Mouse (Mus musculus) stomach, postnatal 0 days (tissue): ENCODE measurements around the gene Prkce. TPM values are rescaled to one million over a fixed set of nuclear protein-coding genes. Genes with fewer than 3 reads are reported as not detected.

Experiments used
- ATAC-seq: fragments of 200-750 bp; cut with Nextera tagmentation; 2 replicates; pipeline ENCODE4 v1.8.0; 2017; ENCODE audit not compliant: low FRiP score, low TSS enrichment
- DNase-seq: peaks from one replicate; pipeline ENCODE4 v3.0.0-alpha.2; 2016; ENCODE audit warnings: low spot score
- H3K27ac ChIP-seq: fragments of 300-500 bp; sonication (generic); replicated peaks from 2 replicates; pipeline ENCODE4 v1.5.1; 2014; ENCODE audit warnings: mild to moderate bottlenecking, control low read depth
- H3K27me3 ChIP-seq: fragments of 300-500 bp; sonication (generic); 2 replicates; pipeline ENCODE4 v1.6.1; 2014; ENCODE audit warnings: low read length; ENCODE audit not compliant: control insufficient read depth, insufficient read depth
- H3K36me3 ChIP-seq: fragments of 300-500 bp; sonication (generic); 2 replicates; pipeline ENCODE4 v1.6.1; 2014; ENCODE audit warnings: low read length, mixed read lengths; ENCODE audit not compliant: control insufficient read depth, insufficient read depth
- H3K4me1 ChIP-seq: fragments of 300-500 bp; sonication (generic); replicated peaks from 2 replicates; pipeline ENCODE4 v1.6.1; 2014; ENCODE audit warnings: antibody characterized with exemption; ENCODE audit not compliant: control insufficient read depth, insufficient read depth
- H3K4me2 ChIP-seq: fragments of 300-500 bp; sonication (generic); replicated peaks from 2 replicates; pipeline ENCODE4 v1.6.1; 2014; ENCODE audit warnings: low read depth, mild to moderate bottlenecking, control low read depth, moderate library complexity
- H3K4me3 ChIP-seq: fragments of 300-500 bp; sonication (generic); 2 replicates; pipeline ENCODE4 v1.5.1; 2014; ENCODE audit warnings: low read depth, low read length, control low read depth
- H3K9ac ChIP-seq: fragments of 300-500 bp; sonication (generic); 2 replicates; pipeline ENCODE4 v1.6.1; 2014; ENCODE audit warnings: mild to moderate bottlenecking, low read length, control low read depth, mixed read lengths
- H3K9me3 ChIP-seq: fragments of 300-500 bp; sonication (generic); 2 replicates; pipeline ENCODE4 v1.6.1; 2016; ENCODE audit warnings: low read length; ENCODE audit not compliant: control insufficient read depth
- CTCF ChIP-seq: IDR thresholded peaks from 2 replicates; pipeline ENCODE4 v1.5.1; 2016; ENCODE audit warnings: antibody characterized with exemption, low read depth, mild to moderate bottlenecking, moderate library complexity
- EP300 ChIP-seq: optimal IDR thresholded peaks from 2 replicates; pipeline ENCODE3; 2016; ENCODE audit warnings: antibody characterized with exemption
- WGBS: fragments of 180-500 bp; shearing (Covaris S2); extraction: QIAGEN DNeasy Blood & Tissue Kit; methylation state at CpG from one replicate; pipeline ENCODE4 v1.1.7; 2014; 5-methylcytosine and 5-hydroxymethylcytosine counted together
- polyA plus RNA-seq: library from polyadenylated mRNA; unstranded; fragments of >200 nt; fragmentation: Nextera tagmentation; extraction: Ambion mirVana; gene quantifications from 2 replicates; pipeline ENCODE4 v1.2.1, GENCODE M21; 2015

The Prkce gene
- polyA plus RNA-seq, 1 experiment from 2014 or later = 3.4 TPM

DNA sequence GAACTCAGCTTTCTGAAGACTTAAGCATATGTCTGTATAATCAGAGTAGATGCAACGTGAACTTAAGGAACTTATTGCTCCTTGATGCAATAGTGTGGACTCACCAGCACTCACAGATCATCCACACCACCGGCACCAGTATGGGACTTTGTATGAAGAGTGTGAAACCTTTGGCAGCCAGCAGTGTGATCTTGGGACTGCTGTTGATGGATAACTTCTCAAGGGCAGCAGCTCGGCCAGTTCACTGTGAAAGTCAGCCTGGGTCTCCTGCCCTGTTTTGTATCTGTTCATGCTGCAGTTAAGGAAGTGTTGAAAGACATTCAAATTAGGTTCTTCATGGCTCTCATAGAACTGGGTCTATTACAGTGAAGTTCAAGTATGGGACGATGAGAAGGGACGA lies 230.1 kb downstream of the Prkce start:
- no peak overlapping the region for H3K27ac ChIP-seq
- ATAC-seq (no peak), DNase-seq (no peak)
- no peak for TF ChIP-seq EP300
- H3K4me1 ChIP-seq = no peaks in the 10 kb centered on the region
- no peaks in the 10 kb centered on the region for H3K36me3 ChIP-seq
- H3K9me3 ChIP-seq = no peaks in the 10 kb centered on the region
- H3K4me2 ChIP-seq = no peak overlapping the region
- no peaks in the 10 kb centered on the region for H3K27me3 ChIP-seq
- WGBS = 76% methylated on average over 5 of the region's 5 CpGs
- H3K4me3 ChIP-seq = no peak overlapping the region
- H3K9ac ChIP-seq = no peak overlapping the region

DNA sequence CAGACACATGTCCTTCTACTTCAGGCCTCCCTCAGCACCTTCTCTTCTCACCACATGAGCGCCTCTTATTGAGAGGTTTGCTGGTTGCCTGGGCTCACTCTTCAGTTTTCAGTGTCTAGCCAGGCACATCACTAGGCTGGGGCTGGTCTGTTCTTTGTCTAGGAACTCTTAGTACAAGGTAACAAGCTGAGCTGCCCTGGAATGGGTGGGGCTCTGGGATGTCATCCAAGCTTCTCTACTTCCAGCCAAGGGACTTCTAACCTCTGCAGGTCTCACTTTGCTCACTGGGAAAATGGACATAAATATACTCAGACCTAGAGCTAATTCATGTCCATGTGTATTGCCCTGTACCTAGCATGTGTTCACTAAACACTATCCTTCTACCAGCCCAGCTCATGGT lies 230.6 kb downstream of the Prkce start:
- no peak for DNase-seq
- Histone ChIP-seq H3K4me1 (no peaks in the 10 kb centered on the region), H3K27me3 (no peaks in the 10 kb centered on the region), H3K9ac (no peak overlapping the region), H3K36me3 (no peaks in the 10 kb centered on the region), H3K4me2 (no peak overlapping the region), H3K9me3 (no peaks in the 10 kb centered on the region), H3K27ac (no peak overlapping the region), H3K4me3 (no peak overlapping the region)
- TF ChIP-seq CTCF = no peak
- TF ChIP-seq EP300 = no peak
- no peak for ATAC-seq
- 100% methylated on average over 1 of the region's 1 CpGs for WGBS

DNA sequence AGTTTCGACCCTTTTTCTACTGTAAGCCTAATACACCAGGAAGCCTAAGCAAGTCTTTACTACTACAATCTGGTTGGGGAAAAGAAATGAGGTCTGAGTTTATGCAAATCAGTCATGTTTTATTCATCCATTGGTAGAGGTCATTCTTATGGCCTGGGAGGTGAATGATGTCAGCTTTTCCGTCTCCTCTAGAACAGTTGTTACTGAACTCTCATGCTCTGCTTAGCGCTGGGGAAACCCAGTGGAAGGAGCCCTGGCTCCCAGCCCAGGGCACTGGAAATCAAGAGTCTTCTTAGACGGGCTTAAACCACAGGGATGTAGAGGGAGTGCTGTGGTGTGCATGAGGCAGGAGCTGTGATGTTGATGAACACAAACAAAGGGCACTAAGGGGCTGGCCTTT lies 232.4 kb downstream of the Prkce start:
- WGBS = 52% methylated on average over 4 of the region's 4 CpGs
- Histone ChIP-seq H3K27me3 (no peaks in the 10 kb centered on the region), H3K9me3 (no peaks in the 10 kb centered on the region), H3K4me3 (no peak overlapping the region), H3K4me1 (no peaks in the 10 kb centered on the region), H3K4me2 (no peak overlapping the region), H3K36me3 (no peaks in the 10 kb centered on the region), H3K9ac (no peak overlapping the region), H3K27ac (no peak overlapping the region)
- TF ChIP-seq EP300 (no peak), CTCF (no peak)
- DNase-seq (no peak), ATAC-seq (no peak)

DNA sequence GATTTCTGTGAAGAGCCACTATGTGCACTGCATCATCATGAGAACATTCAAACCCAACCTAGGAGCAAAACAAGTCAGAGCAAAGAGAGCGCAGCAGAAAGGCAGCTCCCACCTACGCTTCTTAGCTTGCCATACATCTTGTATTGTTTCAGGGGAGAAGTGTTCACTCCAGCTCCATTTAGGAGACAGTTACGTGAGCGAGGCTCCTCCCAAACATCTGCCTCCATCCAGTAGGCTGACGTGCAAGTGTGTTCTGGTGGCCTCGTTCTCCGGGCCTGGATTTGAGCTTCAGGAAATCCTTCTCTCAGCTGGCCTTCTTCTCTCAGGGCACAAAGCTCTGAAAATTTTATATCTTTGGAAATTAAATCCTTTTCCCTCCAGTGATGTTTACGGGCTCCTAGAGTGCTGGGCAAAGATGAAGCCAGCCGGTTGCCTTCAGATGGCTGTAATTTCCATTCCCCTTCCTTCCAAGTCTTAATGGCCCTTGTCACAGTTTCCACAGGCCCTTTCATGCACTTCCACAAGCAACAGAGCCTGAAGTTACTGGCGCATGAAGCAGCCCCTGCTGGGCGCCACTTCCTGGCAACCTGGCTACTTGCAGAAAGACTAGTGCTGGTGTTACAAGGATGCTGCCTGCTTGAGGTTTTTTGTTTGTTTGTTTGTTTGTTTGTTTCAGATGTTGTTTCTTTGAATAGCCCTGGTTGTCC lies 237.4 kb downstream of the Prkce start:
- Histone ChIP-seq H3K27ac (no peak overlapping the region), H3K4me2 (no peak overlapping the region), H3K4me3 (no peak overlapping the region), H3K27me3 (no peaks in the 10 kb centered on the region), H3K4me1 (no peaks in the 10 kb centered on the region), H3K36me3 (no peaks in the 10 kb centered on the region), H3K9me3 (no peaks in the 10 kb centered on the region), H3K9ac (no peak overlapping the region)
- TF ChIP-seq CTCF = no peak
- DNase-seq (no peak), ATAC-seq (no peak)
- WGBS = 73% methylated on average over 11 of the region's 11 CpGs

DNA sequence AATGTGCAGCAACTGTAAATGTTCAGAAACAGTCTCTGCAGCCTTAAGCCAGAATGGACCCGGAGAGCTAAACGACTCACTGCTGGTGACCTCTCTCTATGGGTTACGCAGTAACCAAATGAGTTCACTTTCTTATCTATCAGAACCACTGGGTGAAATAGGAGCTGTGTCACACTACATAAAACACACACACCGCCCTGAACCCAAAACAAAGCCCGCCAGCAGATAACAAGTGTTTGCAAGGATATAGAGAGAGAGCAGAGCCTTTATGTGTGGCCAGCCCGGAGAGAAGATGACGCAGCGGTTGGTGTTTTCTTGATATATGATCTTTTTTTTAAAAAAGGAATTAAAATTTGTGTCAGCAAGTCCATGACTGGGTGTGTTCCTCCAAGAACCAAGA lies 238.1 kb downstream of the Prkce start:
- Histone ChIP-seq H3K4me1 (no peaks in the 10 kb centered on the region), H3K4me2 (no peak overlapping the region), H3K36me3 (no peaks in the 10 kb centered on the region), H3K9me3 (no peaks in the 10 kb centered on the region), H3K27ac (no peak overlapping the region), H3K27me3 (no peaks in the 10 kb centered on the region), H3K9ac (no peak overlapping the region), H3K4me3 (no peak overlapping the region)
- 58% methylated on average over 8 of the region's 8 CpGs for WGBS
- DNase-seq (peak; percentile 40), ATAC-seq (peak; percentile 82)
- TF ChIP-seq EP300 (no peak), CTCF (no peak)

DNA sequence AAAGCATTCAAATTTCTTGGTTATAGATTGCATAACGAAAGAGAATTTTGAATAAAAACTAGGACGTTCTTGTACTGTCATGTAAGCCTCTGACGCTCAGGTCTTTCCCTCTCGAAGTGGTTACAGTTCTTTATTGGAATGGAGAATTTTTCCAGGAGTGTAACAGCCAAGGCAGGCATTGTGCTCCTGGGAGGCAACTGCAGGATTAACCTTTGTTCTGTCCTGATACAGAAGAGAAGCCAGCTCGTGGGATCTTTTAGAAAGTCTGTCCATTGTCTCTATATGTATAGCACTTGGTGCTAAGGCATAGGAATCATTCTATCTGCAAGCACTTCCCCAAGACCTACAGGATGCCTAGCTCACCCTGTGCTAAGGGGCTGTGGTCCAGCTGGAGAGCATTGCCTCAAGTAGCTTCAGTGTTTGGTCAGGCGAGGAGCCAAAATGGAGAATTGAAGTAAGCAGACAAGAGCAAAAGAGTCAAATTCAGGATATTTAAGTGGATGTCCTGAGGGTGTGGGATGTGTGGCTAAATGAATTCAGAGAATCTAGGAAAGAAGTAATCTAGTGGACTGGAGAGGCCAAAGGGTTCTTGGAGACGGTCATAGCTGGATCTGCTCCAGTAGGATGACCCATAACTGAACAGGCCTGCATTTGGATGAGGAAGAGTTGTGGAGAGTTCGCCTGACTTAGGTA lies 240.5 kb downstream of the Prkce start:
- ATAC-seq = no peak
- H3K27ac ChIP-seq = no peak overlapping the region
- DNase-seq = no peak
- H3K36me3 ChIP-seq = no peaks in the 10 kb centered on the region
- no peak overlapping the region for H3K9ac ChIP-seq
- no peak for TF ChIP-seq CTCF
- TF ChIP-seq EP300 = no peak
- no peak overlapping the region for H3K4me3 ChIP-seq
- WGBS = 67% methylated on average over 8 of the region's 8 CpGs
- no peak overlapping the region for H3K4me2 ChIP-seq
- H3K4me1 ChIP-seq = peaks cover 7% of the 10 kb centered on the region; the same call in 1 of the 2 replicates
- no peaks in the 10 kb centered on the region for H3K27me3 ChIP-seq
- no peaks in the 10 kb centered on the region for H3K9me3 ChIP-seq
